Mouse (Mus musculus) mouse embryonic stem cell (cell line): Measurements from ENCODE around the gene Hck.

Experiments used
- in situ Hi-C, 2 experiments: fragments of 300-500 bp; cut with MboI; formaldehyde crosslinking; loops; 1 replicate in 1 of 2; 3 replicates in 1 of 2; pipeline ENCODE4 v1.14.3; 2019 to 2020; ENCODE audit warnings: low sequenced_read_pairs in 2 of 2, low pct_unique_long_range_greater_than_20kb in 1 of 2, mixed read lengths in 1 of 2; ENCODE audit not compliant: unreplicated experiment in 1 of 2

Hck gene

GRCm38 (mm10) chr2:153108313-153109264, at the start of gene Hck:
Hck (plus strand) TSS chr2:153108468.
- in situ Hi-C loops: no loop called here

DNA sequence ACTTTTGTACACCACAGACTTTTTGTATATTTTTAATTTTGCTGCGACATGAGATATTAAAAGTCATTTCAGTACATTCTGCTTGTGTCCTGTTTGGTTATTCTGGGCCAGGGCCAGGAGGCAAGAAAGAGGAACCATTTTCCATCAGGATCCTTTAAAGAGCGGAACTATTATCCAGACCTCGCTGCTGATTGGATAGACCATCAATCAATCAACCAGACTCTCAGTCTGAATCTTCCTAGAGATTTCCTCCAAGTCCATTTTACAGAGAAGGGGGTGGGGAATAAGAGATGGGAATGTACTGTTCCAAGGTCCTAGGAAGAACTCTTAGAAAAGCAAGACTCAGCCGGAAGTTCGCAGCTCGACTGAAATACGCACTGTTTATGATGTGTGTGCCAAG, 48.1 kb upstream of the Hck start:
- in situ Hi-C loops: no loop called here

- in situ Hi-C loops: no loop called here
Observed at GRCm38 (mm10) chr2:153063394-153063793, 44.9 kb upstream of the Hck start.

GRCm38 (mm10) chr2:153064190-153064970, 43.9 kb upstream of the Hck start:
- in situ Hi-C loops: no loop called here

DNA sequence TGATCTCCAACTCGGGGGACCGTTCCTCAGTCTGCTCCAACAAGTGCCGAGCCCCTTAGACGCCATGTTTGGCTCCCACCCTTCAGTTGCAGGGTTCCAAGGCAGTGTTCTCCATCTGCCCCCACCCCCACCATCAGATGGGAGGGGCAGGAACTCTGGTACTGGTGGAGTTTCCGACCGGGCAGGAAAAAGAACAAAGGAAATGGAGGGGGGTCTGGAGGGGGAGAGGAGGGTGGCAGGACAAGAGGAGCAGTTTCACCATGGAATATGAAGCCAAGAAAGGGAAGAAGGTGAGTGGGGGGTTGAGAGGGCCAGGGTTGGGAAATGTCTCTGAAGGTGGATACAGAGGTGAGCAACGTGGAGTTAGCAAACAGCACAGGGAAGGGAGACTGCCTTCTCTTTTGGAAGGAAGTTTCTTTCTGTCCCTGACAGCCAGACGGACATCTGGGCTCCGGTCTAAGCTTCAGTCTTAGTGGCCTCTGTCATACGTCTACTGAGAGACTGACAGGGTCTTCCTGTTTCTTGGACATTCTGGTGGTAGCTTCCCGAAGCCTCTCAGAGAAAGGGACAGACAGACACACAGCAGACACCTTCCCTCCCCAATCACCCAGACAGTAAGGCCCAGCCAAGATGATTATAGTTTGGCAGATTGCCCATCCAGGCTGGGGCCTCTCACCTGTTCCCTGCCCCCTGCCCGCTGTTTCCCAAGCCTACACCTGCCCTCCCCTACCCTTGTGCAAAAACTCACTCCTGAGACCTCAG, 42.3 kb upstream of the Hck start, which contains the start of gene Ccm2l:
Gene Ccm2l (plus strand): TSS at position 209 of the 762 bp plus-strand sequence.
- in situ Hi-C loops: no loop called here

GRCm38 (mm10) chr2:153066991-153067390, 41.3 kb upstream of the Hck start:
- in situ Hi-C loops: no loop called here

GRCm38 (mm10) chr2:153070762-153071490, 37.3 kb upstream of the Hck start:
- in situ Hi-C loops: no loop called here

GRCm38 (mm10) chr2:153071491-153072184, 36.6 kb upstream of the Hck start:
- in situ Hi-C loops: no loop called here

GRCm38 (mm10) chr2:153074651-153075050, 33.6 kb upstream of the Hck start:
- in situ Hi-C loops: no loop called here

GRCm38 (mm10) chr2:153075961-153076360, 32.3 kb upstream of the Hck start:
- in situ Hi-C loops: no loop called here

DNA sequence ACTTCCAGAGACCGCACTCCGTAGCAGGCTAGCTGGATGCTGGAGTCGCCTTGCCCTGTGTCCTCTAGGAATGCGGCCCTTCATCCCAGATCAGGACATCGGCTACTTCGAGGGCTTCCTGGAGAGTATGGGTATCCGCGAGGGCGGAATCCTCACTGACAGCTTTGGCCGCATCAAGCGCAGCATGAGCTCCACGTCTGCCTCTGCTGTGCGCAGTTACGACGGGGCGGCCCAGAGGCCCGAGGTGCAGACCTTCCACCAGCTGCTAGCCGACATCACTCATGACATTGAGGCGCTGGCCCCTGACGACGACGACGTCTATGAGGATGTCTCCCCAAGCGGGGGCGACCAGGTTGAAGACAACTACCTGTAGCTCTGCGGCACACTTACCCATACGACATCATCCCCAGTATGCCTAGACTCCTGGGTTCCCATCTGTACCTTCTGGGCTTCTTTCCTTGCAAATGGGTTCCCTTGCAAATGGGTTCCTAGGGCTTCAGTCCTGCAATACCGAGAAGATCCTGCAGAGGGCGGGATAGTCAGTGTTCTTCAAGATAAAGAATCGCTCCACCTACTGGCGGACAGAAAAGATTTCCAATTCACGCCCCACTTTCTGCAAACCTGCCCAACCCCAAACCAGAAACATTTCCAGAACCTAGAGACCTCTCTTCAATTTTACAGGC, 27.3 kb upstream of the Hck start:
- in situ Hi-C loops: no loop called here

DNA sequence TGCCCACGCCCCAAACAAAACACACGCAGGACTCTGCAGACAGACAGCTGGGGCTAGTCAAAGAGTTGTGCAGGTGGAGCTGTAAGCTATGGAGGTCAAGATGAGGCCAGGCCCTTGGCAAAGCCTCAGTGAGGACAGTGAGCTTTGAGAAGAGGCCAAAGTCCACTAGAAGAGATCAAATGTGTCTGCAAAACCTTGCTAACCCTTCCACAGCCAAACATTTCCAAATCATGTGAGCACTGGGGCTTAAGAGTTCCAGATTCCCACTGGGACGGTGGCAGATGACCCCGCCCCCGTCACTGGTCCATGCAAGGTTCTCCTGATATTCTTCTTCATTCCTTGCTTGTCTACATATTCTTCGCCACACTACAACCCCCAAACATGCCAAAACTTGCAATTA, 26.4 kb upstream of the Hck start:
- in situ Hi-C loops: no loop called here

DNA sequence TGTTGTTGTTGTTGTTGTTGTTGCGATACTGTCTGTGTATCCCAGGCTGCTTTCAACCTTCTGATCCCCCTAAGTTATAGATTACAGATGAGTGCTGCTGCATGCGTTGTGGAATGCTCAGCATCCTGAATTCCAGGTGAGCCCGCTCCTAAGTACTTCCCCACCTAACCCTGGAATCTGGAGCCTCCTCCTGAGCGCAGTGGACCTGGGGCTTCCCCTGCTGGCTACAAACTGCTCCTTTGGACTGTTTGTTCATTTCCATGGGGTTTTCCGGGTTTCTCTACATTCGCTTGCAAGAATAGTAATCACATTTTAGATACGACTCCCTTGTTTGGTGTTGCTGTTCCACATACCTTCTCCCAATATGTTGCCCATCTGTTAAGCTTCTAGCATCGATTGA, 25.0 kb upstream of the Hck start:
- in situ Hi-C loops: no loop called here

- in situ Hi-C loops: no loop called here
Observed at GRCm38 (mm10) chr2:153083824-153084223, 24.4 kb upstream of the Hck start.

DNA sequence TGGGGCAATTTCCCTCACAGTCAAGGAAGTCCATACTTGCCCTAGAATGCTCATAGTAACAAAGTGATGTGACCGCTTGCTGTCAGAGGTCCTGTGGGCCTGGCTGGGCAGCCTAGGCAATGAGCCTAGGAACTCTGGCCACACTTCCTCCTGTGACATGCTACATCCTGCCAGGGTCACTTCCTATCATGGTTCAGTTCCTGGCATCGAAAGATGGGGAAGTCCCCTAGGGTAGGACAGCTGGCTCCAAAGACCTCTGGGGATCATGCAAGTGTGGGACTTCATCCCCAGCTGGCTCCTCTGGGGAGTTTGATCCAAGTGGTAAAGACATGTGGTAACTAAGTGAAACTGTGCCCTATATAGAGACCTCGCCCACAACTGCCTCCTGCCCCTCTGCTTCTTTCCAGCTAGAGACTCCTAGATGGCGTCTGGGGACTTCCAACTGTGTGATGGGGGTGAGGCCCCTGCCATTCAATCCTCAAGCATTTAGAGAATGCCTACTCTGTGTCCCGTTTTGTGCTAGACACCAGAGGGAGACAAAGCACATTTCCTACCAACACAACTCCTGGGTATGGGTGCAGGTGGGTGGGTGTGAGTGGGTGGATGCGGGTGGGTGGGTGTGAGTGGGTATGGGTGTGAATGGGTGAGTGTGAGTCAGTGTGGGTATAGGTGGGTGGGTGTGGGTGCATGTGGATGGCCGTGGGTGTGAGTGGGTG, 23.8 kb upstream of the Hck start:
- in situ Hi-C loops: no loop called here

DNA sequence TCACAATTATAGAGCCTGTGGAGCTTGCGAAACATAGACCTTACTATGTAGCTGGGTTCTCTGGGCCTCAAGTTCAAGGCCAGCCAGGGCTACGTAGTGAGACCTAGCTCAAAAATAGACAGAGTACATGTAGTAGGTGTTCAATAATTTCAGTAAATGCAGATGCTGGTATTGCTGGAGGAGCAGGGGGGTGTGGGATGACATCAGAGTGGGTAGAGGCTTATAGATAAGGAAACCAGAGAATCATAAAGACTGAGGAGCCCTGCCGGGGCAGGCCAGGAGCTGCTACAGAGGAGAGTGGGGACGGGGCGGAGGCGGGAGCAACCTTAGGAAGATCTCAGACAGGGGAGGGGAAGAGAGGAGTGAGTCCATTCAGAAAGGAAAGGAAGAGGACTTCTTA, 22.7 kb upstream of the Hck start:
- in situ Hi-C loops: no loop called here

DNA sequence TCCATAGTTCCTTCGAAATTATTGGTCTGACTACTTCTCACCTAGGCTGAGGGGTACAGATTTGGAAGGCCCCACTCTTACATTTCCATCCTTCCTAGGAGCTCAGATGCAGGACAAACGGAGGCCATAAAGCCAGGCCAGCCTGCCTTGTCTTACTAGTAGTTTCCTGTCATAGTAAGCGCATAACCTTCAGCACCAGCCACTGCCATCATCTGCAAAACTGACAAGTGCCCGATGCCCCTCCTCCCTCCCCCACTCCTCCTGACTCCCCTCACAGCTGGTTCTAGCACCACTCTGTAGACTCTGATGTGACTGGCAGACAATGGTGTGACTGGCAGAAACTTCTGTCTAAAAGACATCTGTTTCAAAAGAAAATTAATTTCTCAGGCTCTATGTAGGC, 22.1 kb upstream of the Hck start:
- in situ Hi-C loops: no loop called here
